Mouse (Mus musculus) stomach, postnatal 0 days (tissue): Measurements from ENCODE around the gene Cebpb. TPM values are rescaled to one million over a fixed set of nuclear protein-coding genes. Genes with fewer than 3 reads are reported as not detected.

ENCODE experiments used
- ATAC-seq: fragments of 200-750 bp; cut with Nextera tagmentation; 2 replicates; pipeline ENCODE4 v1.8.0; 2017; ENCODE audit not compliant: low FRiP score, low TSS enrichment
- DNase-seq: peaks from one replicate; pipeline ENCODE4 v3.0.0-alpha.2; 2016; ENCODE audit warnings: low spot score
- H3K27ac ChIP-seq: fragments of 300-500 bp; sonication (generic); replicated peaks from 2 replicates; pipeline ENCODE4 v1.5.1; 2014; ENCODE audit warnings: mild to moderate bottlenecking, control low read depth
- H3K27me3 ChIP-seq: fragments of 300-500 bp; sonication (generic); 2 replicates; pipeline ENCODE4 v1.6.1; 2014; ENCODE audit warnings: low read length; ENCODE audit not compliant: control insufficient read depth, insufficient read depth
- H3K36me3 ChIP-seq: fragments of 300-500 bp; sonication (generic); 2 replicates; pipeline ENCODE4 v1.6.1; 2014; ENCODE audit warnings: low read length, mixed read lengths; ENCODE audit not compliant: control insufficient read depth, insufficient read depth
- H3K4me1 ChIP-seq: fragments of 300-500 bp; sonication (generic); replicated peaks from 2 replicates; pipeline ENCODE4 v1.6.1; 2014; ENCODE audit warnings: antibody characterized with exemption; ENCODE audit not compliant: control insufficient read depth, insufficient read depth
- H3K4me2 ChIP-seq: fragments of 300-500 bp; sonication (generic); replicated peaks from 2 replicates; pipeline ENCODE4 v1.6.1; 2014; ENCODE audit warnings: low read depth, mild to moderate bottlenecking, control low read depth, moderate library complexity
- H3K4me3 ChIP-seq: fragments of 300-500 bp; sonication (generic); 2 replicates; pipeline ENCODE4 v1.5.1; 2014; ENCODE audit warnings: low read depth, low read length, control low read depth
- H3K9ac ChIP-seq: fragments of 300-500 bp; sonication (generic); 2 replicates; pipeline ENCODE4 v1.6.1; 2014; ENCODE audit warnings: mild to moderate bottlenecking, low read length, control low read depth, mixed read lengths
- H3K9me3 ChIP-seq: fragments of 300-500 bp; sonication (generic); 2 replicates; pipeline ENCODE4 v1.6.1; 2016; ENCODE audit warnings: low read length; ENCODE audit not compliant: control insufficient read depth
- CTCF ChIP-seq: IDR thresholded peaks from 2 replicates; pipeline ENCODE4 v1.5.1; 2016; ENCODE audit warnings: antibody characterized with exemption, low read depth, mild to moderate bottlenecking, moderate library complexity
- EP300 ChIP-seq: optimal IDR thresholded peaks from 2 replicates; pipeline ENCODE3; 2016; ENCODE audit warnings: antibody characterized with exemption
- WGBS: fragments of 180-500 bp; shearing (Covaris S2); extraction: QIAGEN DNeasy Blood & Tissue Kit; methylation state at CpG from one replicate; pipeline ENCODE4 v1.1.7; 2014; 5-methylcytosine and 5-hydroxymethylcytosine counted together
- microRNA-seq: library from miRNA; unstranded; fragments of <30 nt; microRNA quantifications from one replicate; pipeline ENCODE4, GENCODE M21; 2016
- polyA plus RNA-seq: library from polyadenylated mRNA; unstranded; fragments of >200 nt; fragmentation: Nextera tagmentation; extraction: Ambion mirVana; gene quantifications from 2 replicates; pipeline ENCODE4 v1.2.1, GENCODE M21; 2015

Gene Cebpb
- polyA plus RNA-seq, 1 experiment from 2014 or later: 55.0 TPM

DNA sequence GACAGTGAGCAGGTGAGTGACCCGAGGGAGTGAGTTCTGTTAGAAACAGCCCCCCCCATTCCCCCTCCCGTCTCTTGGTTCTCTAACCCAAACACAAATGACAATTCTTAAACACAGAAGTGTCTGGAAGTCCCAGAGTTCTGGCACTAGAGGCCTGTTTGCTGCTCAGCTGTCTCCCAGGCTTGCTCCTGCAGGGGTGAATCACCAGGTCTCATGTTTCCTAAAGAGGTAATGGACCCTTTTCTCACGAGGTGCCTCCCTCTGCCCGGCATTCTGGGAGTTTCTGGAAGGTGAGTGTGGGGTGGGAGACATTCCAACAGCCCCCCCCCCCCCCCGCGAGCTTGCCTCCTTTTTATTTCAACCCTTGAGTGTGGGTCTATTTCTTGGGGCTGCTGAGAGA lies 50.3 kb downstream of the Cebpb start:
- 24% methylated on average over 6 of the region's 6 CpGs for WGBS
- Histone ChIP-seq H3K9me3 (no peaks in the 10 kb centered on the region), H3K9ac (no peak overlapping the region), H3K27me3 (no peaks in the 10 kb centered on the region), H3K4me3 (no peak overlapping the region), H3K36me3 (no peaks in the 10 kb centered on the region), H3K4me1 (no peaks in the 10 kb centered on the region; the same call in 1 of the 2 replicates), H3K4me2 (no peak overlapping the region), H3K27ac (no peak overlapping the region)
- DNase-seq (no peak), ATAC-seq (no peak)
- no peak for TF ChIP-seq CTCF
- no peak for TF ChIP-seq EP300

Small RNAs within 50 kb of the gene (microRNA-seq; reads per million reads assigned to microRNA genes)
- not detected for gene Gm22355

Other genes starting within 250 kb of the Cebpb start
- 44.6 and 47.6 TPM in 2 replicates for gene Rnf114, start 196.3 kb upstream of the Cebpb start, polyA plus RNA-seq
- 9.4 and 11.3 TPM in 2 replicates for gene Spata2, start 196.0 kb upstream of the Cebpb start, polyA plus RNA-seq
- gene Snai1, start 150.7 kb upstream of the Cebpb start, polyA plus RNA-seq: 6.9 and 8.3 TPM in 2 replicates
- 234 and 253 TPM in 2 replicates for gene Ube2v1, start 56.8 kb upstream of the Cebpb start, polyA plus RNA-seq
- 13.4 and 14.1 TPM in 2 replicates for gene Gm20431, start 27.4 kb upstream of the Cebpb start, polyA plus RNA-seq
- gene Tmem189, start 907 bp downstream of the Cebpb start, polyA plus RNA-seq: 74.6 and 85.7 TPM in 2 replicates
- gene Ptpn1, start 243.1 kb downstream of the Cebpb start, polyA plus RNA-seq: 51.1 and 51.3 TPM in 2 replicates